ENCODE assay signal across 28 mouse cellular contexts in the genomic region with DNA sequence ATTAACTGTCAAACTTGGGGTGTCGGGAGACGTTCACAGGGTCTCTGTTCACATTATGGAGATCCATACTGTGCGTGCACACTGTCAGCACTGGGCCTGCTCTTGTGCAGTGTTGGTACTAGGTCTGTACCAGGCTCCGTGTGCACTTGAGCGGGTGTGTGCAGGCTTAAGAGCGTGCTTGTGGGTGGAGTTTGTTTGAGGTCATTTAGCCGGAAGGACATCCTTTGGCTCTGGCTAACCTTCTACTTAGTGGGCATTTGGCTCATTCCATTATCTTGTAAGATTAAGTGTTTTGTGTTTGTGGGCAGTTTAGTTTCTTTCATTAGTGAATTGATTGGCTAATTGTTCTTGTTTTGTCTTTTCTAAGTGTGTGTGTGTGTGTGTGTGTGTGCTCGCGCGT. TPM values are rescaled to one million over a fixed set of nuclear protein-coding genes. Genes with fewer than 3 reads are reported as not detected.
"Had no signal": no experiment of that assay in that cellular context is flagged by ENCODE, and none has a peak within 500 bp of the region (broad histone marks: within the 10 kb centered on the region; RNA-seq: fewer than 3 reads in every experiment).

No protein-coding gene starts in this region.

- H3K36me3 ChIP-seq: hindbrain, embryonic 13.5 days; hindbrain, embryonic 15.5 days; kidney, embryonic 15.5 days; limb, embryonic 10.5 days; limb, embryonic 12.5 days; liver, embryonic 13.5 days had no signal

- H3K9me3 ChIP-seq: hindbrain, embryonic 13.5 days; hindbrain, embryonic 15.5 days; kidney, embryonic 15.5 days; limb, embryonic 10.5 days; limb, embryonic 12.5 days; liver, embryonic 13.5 days had no signal

- H3K9ac ChIP-seq: hindbrain, embryonic 13.5 days; hindbrain, embryonic 15.5 days; kidney, embryonic 15.5 days; limb, embryonic 12.5 days; liver, embryonic 13.5 days had no signal

- ATAC-seq: hindbrain, postnatal 0 days; intestine, embryonic 16.5 days had no signal

- H3K4me2 ChIP-seq: heart, embryonic 11.5 days; hindbrain, embryonic 13.5 days; hindbrain, embryonic 15.5 days; kidney, embryonic 15.5 days; limb, embryonic 12.5 days; liver, embryonic 11.5 days; liver, embryonic 13.5 days had no signal

- H3K4me3 ChIP-seq: heart, adult 2 months; hindbrain, embryonic 13.5 days; hindbrain, embryonic 15.5 days; kidney, embryonic 15.5 days; limb, embryonic 10.5 days; limb, embryonic 12.5 days; liver, embryonic 13.5 days had no signal

- H3K27ac ChIP-seq: heart, adult 2 months; hindbrain, embryonic 13.5 days; hindbrain, embryonic 15.5 days; hindbrain, postnatal 0 days; kidney, embryonic 15.5 days; kidney, postnatal 0 days; limb, embryonic 10.5 days; limb, embryonic 12.5 days; liver, embryonic 13.5 days had no signal

- DNase-seq: gastrocnemius, postnatal 14 days; gastrocnemius, postnatal 36 days; heart, adult 11 months; heart, adult 2 months; heart, postnatal 14 days; heart, postnatal 36 days; kidney, adult 11 months; kidney, adult 2 months; kidney, adult 9 months; kidney, postnatal 14 days; kidney, postnatal 36 days; layer of hippocampus, adult 9-11 months; layer of hippocampus, postnatal 36 days; liver; liver, embryonic 13.5 days had no signal

- H3K27me3 ChIP-seq: hindbrain, embryonic 15.5 days had no signal

- H3K4me1 ChIP-seq: limb, embryonic 12.5 days had no signal

RNA-seq across cellular contexts. Expression of a gene that starts 36.2 kb away (rescaled TPM):
- total RNA-seq: gastrocnemius, adult 18-20 months; gastrocnemius, adult 8-10 months; gastrocnemius, postnatal 36 days; hematopoietic stem cell, adult 5-6 weeks had no signal
- polyA plus RNA-seq: liver, embryonic 13.5 days had no signal
